Mouse (Mus musculus): ENCODE data around the gene Vmn1r230.

Vmn1r230 gene

DNA sequence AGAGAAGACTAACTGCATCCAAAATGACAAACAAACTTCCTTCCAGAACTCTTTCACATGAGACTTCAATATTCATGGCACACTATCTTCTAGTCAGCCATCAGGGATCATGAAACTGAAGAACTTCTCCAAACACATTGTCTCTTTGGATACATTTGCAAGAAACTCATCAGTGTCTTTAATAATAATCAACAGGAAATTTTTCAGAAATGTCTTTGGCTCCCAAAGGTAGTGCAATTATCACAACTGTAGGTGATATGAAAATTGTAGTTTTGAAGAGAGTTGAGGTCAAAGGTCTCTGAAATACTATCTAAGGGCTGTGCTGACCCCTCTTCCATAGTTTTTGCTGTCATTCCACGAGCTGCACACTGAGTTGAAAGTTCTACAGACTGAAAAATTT is at the start of gene Vmn1r230:
TSS of gene Vmn1r230 (plus strand) at position 301 of the 400 bp plus-strand sequence.
- DNase-seq (ENCODE audit: low read depth, low spot score) = no peak

DNA sequence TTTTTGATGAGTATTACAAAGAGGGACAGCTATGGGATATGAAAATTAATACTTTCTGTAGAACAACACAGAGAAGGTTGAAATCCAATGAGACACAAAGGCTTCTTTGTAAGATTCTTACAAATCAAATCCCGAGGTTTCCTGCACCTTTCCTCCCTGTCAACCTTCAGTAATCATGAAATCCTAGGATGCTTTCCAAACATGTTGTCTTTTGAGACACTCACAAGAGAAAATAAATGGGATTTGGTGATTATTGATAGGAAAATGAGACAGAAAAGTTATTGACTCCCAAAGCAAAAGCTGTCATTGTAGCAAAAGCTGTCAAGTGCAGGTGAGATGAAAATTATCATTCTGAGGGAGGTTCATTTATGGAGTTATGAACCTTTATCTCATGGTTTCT is 29.0 kb upstream of the Vmn1r230 start, which contains the start of gene Vmn1r229:
TSS of gene Vmn1r229 (plus strand) at position 301 of the 400 bp plus-strand sequence.
- no peak for DNase-seq (ENCODE audit: low read depth, low spot score)
